Mouse (Mus musculus) ZHBTc4 (cell line): ENCODE measurements around the gene Paqr5.
A peak's percentile ranks its signal among the peaks of the same experiment; 100 is the strongest.

ENCODE experiments used
- DNase-seq: peaks from one replicate; pipeline ENCODE4 v3.0.0-alpha.2; 2011; ENCODE audit warnings: low read depth, low spot score

Paqr5 gene

DNA sequence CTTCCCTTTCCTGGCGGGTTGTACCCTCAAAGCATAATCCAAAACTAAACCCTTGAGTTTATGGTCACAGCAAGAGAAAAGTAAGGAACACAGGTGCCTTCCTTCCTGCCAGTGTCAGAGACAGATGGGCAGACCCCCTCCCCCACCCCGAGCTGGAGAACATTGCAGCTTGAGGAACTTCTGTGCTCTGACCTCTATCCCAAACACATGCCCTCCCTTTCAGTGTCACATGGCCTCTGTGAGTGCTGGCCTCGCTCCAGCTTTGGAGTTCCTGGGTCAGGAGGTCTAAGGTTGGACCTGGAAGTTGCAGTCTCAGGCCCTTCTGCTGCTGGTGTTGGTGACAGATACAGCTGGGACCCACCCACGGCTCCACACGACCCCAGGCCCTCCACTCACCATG is 65.9 kb downstream of the Paqr5 start:
- no peak for DNase-seq

DNA sequence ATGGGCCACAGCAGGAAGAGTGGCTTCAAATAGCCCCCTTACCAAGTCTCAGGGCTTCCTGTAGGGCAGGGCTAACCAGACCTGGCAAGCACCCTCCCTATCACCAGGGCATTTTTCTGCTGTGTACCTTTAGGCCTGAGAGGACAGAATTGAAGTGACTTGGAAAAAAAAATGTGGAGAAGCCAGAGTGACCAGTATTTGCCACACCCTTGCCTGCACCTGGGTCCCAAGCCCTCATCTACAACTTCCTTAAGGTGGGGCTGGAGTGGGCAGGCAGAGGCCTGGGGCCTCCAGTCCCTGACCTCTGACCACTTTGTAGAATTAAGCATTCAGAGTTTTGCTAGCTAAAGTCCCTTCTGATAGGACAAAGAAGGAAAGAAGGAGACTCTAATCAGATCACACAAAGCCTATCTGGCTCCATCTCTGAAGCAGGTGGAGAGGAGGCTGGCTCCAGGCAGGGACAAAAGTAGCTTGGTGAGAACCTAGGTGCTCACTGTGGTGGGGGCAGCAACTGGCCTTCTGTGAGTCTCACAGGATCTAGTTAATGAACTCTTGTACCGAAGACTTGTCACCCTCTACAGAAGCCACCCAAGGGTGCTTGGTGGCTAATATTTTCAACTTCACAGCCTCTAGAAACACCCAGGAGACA is 66.6 kb downstream of the Paqr5 start:
- DNase-seq = no peak

DNA sequence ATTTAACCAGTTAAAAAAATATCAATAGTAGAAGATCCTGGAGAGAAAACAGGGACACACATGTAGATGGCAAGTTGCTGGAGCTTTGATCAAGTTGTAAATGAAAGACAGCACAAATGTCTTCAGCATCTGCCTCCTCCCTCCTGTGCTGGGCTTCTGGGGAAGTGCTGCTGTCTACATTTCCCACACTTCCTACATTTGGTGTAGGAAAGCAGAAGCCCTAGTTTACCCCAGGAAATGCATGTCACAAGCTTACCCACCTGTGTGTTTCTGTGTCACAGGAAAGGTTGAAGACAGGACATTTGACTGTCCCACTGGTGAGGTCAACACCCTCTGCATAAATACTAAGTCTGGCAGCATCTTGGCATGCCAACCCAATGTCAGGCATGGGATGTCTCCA is 71.9 kb downstream of the Paqr5 start:
- no peak for DNase-seq

DNA sequence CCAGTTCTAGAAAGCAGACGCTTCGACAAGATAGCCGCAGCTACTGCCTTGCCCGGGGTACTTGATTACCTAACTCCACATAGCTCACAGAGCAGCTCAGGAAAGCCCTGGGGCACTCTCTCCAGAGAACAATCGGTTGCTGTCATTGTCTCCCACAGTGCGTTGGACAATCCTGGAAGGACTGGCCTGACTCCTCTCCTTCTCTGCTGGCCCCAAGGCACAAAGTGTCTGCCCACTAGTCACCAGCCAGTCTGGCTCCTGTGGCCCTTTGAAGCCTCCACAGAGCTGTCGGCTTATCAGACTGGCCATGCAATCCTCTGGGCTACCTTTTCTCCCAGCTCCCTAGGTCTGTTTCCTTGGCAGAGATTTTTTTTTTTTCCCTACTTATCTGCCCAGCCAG is 74.4 kb downstream of the Paqr5 start:
- peak; percentile 29 for DNase-seq

DNA sequence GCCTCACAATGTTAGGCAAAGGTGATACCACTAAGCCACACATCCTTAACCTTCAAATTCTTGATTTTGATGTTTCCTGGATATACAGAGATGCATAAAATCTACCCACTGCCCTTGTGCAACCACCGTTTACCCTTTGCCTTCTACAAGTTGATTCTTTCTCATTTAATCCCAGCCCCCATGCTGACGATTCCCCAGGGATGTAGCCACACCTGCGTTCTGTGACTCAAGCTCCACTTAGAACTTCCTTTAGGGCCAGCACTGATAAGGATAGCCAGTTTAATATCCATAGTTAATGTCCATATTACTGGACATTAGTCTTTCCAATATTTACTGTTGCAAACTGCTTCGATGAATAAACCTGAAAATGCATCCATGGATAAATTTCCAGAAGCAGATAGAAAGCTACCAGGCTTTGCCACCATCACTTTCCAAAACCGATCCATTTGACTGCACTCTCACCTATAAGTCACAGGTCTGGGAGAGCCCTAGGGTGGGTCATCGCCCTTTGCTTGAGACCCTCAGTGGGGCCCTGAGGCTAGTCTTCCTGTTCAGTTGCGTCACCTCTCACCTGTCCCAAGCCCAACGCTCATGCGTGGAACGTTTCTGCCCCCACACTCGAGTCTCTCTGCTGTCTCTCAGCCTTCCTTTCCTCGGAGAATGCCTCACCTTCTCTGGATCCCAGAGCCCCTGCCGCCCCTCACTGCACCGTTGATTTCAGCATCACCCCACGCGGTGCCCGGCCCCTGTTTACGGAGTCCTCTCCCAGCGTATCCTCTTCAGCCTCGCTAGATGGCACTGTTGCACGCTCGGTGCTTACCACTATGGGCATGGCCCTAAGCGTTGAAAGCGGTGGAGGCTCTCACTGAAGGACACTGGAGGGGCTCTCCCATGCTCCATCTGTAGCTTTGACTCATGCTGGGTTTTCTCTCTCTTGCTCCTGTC is 79.0 kb downstream of the Paqr5 start:
- DNase-seq = peak; percentile 88

DNA sequence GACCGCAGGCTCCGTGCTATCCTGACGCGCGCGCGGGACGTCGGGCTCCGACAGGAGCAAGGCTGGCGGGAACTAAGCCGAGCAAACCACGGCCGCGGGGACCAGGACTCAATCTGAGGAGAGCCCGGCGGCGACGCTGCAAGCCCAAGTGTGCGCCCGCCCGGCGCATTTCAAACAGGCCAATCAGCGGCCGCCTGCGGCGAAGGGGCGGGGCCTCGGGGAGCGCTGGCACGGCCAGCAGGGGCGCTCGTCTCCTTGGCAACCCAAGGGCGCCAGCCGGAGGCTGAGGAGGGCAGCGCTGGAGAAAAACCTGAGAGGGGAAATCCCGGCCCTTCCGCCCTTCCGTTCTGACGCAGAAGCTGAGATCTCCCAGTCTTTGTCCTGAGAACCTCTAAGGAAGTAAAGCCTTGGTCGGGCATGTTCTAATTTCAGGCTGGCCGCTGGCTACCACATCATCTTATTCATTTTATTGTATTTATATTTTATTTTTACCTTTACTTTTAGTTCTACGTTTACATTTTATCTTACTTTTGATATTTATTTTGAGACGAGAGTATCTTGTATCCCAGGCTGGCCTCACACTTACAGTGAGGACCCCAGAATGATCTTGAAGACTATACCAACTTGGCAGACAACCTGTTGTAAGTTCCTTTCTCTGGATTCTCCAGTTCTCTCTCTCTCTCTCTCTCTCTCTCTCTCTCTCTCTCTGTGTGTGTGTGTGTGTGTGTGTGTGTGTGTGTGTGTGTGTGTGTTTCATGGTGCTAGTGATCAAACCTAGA is 79.8 kb downstream of the Paqr5 start, which contains the start of gene Kif23:
Kif23 (minus strand) TSS at position 152 of the 779 bp plus-strand sequence.
- peak; percentile 99 for DNase-seq

DNA sequence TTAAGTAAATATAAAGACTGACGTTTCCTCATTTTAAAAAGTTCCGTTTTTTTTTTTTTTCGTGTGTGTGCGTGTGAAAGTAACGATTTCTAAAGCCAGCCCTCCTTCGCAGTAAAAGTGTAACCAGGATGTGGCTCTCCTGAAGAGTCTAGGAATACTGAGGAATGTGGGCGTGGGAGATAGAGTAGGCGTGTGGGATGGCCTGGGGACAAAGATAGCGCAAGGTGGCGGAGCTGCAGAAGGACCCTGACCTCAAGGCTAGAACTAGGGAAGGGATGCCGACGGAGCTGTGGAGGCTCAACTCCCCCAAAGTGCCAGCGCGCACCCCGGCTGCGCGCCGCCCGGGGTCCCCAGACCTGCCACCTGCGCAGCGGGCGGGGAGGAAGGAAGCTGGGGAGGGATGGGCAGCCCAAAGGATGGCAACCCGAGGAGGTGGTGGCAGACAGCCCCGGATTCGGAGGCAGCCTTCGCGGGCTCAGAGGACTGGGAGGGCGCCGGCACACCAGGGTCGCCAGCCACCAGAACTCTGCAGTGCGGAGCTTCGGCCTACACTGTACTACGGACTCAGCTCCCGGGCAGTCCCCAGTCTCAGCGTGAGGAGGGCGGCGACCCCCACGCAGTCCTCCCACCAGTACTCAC is 80.6 kb downstream of the Paqr5 start:
- peak; percentile 91 for DNase-seq

DNA sequence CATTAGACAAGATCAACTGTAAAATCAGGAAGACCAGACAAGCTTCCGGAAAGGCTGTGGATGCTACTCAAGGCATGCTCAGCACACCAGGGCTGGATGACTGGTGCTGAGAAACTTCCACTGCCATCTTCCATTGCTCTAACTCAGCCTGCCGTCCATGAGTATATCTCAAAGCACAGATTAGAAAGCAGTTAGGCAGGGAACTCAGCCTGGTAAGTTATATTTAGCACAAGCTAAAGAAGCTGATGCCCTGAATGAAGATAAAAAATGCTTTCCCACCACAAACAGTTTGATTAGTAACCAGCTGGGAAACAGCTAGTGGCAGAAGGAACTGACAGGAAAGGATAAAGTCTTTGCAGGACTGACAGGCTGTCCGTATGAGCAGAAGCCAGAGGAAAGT is 85.6 kb downstream of the Paqr5 start:
- DNase-seq = no peak

DNA sequence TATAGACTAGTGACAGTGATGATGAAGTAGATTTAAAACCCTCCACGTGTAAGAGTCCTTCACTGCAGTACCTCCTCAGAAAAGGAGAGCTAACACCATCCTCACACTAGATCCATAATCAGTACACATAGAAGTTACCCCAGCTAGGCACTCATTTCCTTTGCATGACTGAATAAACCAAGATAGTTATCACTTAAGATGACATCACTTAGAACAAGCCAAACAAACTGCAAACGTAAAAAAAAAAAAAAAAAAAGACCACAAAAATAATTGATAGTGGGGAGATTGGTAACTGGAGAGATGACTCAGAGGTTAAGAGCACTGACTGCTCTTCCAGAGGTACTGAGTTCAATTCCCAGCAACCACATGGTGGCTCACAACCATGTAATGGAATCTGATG is 93.3 kb downstream of the Paqr5 start:
- DNase-seq = no peak

DNA sequence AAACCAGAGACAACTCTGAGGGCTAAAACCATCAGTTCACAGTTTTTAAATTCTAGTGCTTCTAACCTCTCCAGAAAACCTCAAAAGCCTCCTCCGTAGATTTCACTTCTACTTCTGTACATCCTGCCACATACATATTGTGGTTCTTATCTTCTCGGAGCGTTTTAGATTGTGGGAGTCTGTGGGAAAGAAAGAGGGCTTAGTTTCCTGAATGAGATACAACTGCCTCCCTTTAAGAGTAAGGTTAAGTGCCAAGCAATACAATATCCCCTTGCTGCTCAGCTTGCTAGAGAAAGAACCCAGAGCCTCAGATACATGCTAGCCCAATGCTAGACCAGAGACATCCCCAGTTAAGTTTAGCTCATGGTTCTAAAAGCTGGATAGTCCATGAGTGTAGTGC is 94.6 kb downstream of the Paqr5 start:
- DNase-seq = no peak

DNA sequence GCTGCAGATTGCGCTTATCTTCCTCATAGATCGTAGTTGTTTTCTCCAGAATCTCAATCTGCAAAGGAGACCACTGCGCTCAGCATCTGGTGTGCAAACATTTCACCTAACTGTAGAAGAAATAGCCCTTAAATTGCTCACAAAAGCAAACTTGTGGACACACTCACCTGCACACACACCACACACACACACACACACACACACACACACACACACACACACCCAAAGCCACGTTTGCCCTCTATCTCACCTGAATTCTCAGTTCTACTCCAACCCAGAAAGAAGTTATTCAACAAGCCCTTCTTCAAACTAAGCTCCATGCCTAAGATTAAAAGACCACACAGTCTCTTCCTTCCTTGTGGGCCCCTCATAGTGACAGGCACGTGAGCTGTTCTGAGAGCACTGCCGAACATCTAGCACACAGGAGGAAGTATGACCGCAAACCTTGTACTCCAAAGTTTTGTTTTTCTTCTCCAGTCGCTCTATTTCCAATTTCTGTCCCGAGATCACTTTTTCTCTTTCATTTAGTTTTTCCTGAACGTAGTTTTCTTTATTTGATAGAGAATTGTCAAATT is 101.5 kb downstream of the Paqr5 start:
- no peak for DNase-seq

DNA sequence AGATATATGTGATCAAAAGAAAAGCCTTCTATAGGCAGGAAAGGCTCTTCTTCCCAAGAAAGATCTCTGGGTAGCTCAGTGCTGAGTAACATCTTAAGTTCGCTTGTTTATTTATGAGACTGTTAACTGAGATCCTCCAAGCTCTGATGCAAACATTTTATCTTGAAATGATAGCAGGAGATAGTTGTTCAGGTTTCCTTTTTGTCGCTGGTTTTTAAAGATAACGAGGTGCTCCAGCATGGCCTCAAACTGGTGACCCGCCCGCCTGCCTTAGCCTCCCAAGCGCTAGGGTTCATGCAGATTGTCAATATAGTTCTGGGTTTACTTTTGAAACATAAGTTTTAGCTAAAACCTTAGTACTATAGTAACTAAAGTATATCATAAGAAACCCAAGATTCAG is 106.3 kb downstream of the Paqr5 start:
- no peak for DNase-seq

DNA sequence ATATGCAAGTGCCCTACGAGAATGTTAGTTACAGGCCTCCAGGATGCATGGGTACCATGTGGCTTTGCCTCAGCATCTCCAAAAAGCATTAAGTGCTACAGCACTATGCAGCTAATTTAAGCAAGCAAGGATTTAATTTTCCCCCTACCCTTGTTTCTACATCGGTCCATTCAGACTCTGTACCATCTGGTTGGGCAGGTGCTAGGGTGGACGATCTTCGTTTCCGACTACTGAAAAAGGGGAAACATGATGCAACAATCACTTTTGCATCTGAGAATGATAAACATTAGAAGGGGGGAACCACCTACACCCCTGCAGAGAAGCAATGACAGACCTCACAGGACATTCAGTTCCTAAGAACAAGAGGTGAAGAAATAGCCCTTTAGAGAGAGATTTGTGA is 107.2 kb downstream of the Paqr5 start:
- no peak for DNase-seq

DNA sequence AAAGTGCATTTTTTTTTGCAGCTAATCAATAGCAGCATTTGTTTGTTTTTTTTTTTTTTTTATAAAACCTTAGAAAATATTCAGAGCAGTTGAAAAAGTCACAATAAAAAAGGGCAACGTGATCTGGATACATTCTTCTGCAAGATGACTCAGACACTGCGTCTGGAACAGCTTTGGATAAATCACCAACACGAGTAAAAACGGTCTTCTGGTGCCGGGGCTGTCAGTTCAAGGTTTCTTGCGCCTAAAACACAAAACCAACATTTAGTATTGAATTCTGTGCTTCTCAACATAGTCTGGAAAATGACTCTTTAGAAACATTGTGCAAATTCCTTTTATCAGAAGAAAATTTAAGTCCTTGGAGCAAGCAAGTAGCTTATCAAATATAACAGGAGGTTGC is 109.2 kb downstream of the Paqr5 start:
- DNase-seq = no peak

DNA sequence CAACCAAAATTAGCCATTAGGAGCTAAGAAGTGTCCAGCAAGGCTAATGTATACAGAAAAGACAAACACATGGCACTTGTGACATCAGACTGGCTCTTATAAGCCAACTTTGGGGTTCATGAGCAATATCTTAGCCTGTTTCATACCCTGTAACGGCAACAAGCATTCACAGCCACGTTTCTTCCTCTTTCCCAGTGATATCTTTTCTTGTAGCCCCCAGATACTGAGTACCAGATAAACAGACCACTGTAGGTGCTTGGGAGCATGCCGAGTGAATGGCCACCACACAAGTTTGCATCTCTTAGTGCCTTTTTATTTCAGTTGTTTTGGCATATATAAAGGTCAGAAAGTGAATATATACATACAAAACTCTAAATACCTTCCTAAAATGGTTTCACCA is 109.7 kb downstream of the Paqr5 start:
- no peak for DNase-seq

DNA sequence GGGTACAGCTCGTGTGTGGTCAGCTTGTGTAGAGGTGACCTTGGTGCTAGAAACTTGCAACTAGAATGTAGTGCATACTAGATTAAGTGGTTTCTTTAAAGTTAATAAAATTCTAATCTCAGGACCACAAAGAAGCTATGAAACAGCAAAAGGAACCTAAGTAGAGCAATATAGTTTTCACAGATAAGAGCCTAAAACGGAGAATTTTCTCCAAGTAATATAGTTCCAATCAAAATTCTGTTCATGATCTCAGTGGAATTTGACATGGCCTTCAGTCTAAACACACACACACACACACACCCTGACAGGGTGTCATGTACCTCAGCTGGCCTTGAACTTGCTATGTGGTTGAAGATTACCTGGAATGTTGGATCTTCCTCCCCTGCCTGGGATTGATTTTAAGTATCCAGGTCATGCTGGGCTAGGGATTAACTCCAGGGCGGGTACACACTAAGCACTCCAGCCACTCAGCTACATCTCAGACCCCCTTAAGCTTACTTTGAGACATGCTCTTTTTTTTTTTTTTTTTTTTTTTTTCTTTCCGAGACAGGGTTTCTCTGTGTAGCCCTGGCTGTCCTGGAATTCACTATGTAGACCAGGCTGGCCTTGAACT is 111.2 kb downstream of the Paqr5 start:
- DNase-seq = peak; percentile 24

DNA sequence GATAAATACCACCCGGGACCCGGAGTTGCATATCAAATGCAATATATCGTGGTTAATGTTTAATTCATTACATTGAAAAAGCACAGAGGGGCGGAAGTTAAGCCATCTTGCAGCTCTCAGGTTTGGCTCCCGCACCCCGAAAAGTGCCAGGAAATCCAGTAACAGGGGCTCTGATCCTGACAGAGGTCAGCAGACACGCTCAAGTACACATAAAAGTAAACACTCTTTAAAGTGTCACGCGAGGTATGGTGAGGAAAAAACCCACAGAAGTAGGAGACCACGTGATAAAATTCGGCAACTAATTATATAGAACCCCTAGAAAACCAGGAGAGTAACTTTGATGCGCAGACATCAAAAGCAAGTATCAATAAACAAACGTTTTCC is 111.7 kb downstream of the Paqr5 start:
- no peak for DNase-seq

DNA sequence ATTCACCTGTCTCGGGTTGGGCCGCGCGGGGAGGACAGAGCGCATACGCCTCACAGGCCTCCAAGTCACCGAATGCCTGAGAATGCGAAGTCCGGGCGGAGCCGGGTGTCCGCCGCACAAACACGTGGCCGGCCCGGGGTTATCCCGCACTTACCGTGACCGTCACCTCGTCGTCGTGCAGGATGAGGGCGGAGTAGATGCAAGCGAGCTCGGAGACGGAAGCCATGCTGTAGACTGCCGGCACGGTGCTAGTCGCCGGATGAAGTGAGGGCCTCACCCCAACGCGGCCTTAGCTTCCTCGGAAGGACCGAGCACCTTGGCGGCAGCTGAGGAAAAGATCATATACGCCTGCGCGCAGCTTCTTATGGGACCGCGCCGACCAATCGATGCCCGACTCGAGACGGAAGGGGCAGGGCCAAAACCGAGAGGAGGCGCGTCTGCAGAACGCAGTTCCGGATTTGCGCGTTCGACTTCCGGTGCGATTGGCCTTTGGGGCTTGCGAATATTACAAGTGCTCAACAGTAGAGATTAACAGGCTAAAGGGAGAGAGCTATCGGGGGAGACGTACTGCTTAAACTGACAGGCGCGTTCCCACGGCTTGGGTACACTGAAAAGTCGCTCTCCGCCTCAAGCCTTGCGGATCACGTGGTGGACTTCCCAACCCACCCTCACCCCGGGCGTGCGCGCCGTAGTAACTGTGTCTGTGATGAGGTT is 112.3 kb downstream of the Paqr5 start, which contains the start of gene Rplp1:
Rplp1 (minus strand) TSS at position 340 of the 714 bp plus-strand sequence.
- peak; percentile 98 for DNase-seq

DNA sequence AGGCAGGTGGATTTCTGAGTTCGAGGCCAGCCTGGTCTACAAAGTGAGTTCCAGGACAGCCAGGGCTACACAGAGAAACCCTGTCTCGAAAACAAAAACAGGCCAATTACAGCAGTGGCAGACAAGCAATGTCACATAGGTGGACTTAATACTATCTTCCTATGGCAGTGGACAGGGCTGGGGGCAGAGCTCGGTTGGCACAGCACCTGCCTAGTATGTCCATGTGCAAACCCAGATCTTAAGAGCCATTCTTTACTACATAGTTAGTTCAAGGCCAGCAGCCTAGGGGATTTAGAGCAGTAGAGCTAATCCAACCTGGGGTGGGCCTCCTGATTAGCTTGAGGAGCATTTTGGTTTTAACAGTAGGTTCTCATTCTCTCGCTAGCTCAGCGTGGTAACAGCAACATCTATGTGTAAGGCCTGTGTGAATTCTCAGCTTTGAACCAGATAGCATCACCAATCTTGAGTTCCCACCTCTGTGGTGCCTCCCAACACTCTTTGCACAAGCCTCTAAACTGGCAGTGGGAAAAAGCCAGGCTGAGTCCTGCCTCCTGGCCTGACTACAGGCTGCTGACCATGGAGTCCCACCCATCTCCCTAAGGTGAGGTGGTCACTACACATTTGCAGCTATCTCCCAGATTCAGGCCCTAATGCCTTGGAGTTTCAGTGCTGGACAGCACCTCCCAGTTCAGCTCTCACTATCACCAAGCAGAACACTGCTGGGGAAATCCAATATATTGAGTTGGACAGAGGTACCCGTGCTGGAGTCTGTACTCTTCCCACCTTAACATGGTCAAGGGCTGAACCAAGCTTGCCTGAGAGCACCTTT is 115.1 kb downstream of the Paqr5 start:
- DNase-seq = peak; percentile 40
